Mouse (Mus musculus): ENCODE data around the gene Naa50. TPM values are rescaled to one million over a fixed set of nuclear protein-coding genes. Genes with fewer than 3 reads are reported as not detected.

Naa50 gene
- 84.2 and 87.2 TPM in 2 replicates for polyA plus RNA-seq (2014; fragmentation: Nextera tagmentation; extraction: Ambion mirVana)

GRCm38 (mm10) chr16:44139536-44140185, at the start of gene Naa50, which contains the start of gene Atp6v1a:
Gene Naa50, plus strand, starts transcription at chr16:44139830.
Gene Atp6v1a, minus strand, starts transcription at chr16:44139705.
- H3K9me3 ChIP-seq (ENCODE audit: control insufficient read depth, low read length) = no peaks in the 10 kb centered on the region
- H3K4me2 ChIP-seq (ENCODE audit: low read depth) = peak within 1 kb of the TSS; percentile 92
- WGBS = under 1% methylated on average over 67 of the region's 71 CpGs
- ATAC-seq (ENCODE audit: insufficient read depth, low FRiP score, low TSS enrichment) = peak; percentile 84
- H3K27me3 ChIP-seq (ENCODE audit: control insufficient read depth, insufficient read depth, low read length) = no peaks in the 10 kb centered on the region
- H3K9ac ChIP-seq (ENCODE audit: low read length) = peak within 1 kb of the TSS; percentile 87
- no peaks in the 10 kb centered on the region for H3K36me3 ChIP-seq (ENCODE audit: control insufficient read depth, insufficient read depth, low read length)
- H3K27ac ChIP-seq (ENCODE audit: low read depth, low read length) = peak within 1 kb of the TSS; percentile 95
- peak; percentile 96 for DNase-seq (ENCODE audit: low spot score)
- peaks cover 7% of the 10 kb centered on the region; the same call in 1 of the 2 replicates for H3K4me1 ChIP-seq (ENCODE audit: control insufficient read depth, insufficient read depth, low read length)
- H3K4me3 ChIP-seq (ENCODE audit: low read depth, low read length) = peak within 1 kb of the TSS; percentile 69

GRCm38 (mm10) chr16:44099377-44099776, 40.3 kb upstream of the Naa50 start:
- Histone ChIP-seq H3K9me3 (ENCODE audit: control insufficient read depth, low read length) (no peaks in the 10 kb centered on the region), H3K9ac (ENCODE audit: low read length) (no peak overlapping the region), H3K4me2 (ENCODE audit: low read depth) (no peak overlapping the region), H3K27ac (ENCODE audit: low read depth, low read length) (no peak overlapping the region), H3K36me3 (ENCODE audit: control insufficient read depth, insufficient read depth, low read length) (peaks cover 10% of the 10 kb centered on the region), H3K4me3 (ENCODE audit: low read depth, low read length) (no peak overlapping the region), H3K27me3 (ENCODE audit: control insufficient read depth, insufficient read depth, low read length) (no peaks in the 10 kb centered on the region), H3K4me1 (ENCODE audit: control insufficient read depth, insufficient read depth, low read length) (no peaks in the 10 kb centered on the region)
- ATAC-seq (ENCODE audit: insufficient read depth, low FRiP score, low TSS enrichment) = no peak
- 93% methylated on average over 7 of the region's 7 CpGs for WGBS
- DNase-seq (ENCODE audit: low spot score) = no peak

- H3K9me3 ChIP-seq (ENCODE audit: control insufficient read depth, low read length) = no peaks in the 10 kb centered on the region
- no peak overlapping the region for H3K4me2 ChIP-seq (ENCODE audit: low read depth)
- H3K27me3 ChIP-seq (ENCODE audit: control insufficient read depth, insufficient read depth, low read length) = no peaks in the 10 kb centered on the region
- peaks cover 10% of the 10 kb centered on the region; the same call in 1 of the 2 replicates for H3K36me3 ChIP-seq (ENCODE audit: control insufficient read depth, insufficient read depth, low read length)
- DNase-seq (ENCODE audit: low spot score) (no peak), ATAC-seq (ENCODE audit: insufficient read depth, low FRiP score, low TSS enrichment) (no peak)
- 96% methylated on average over 12 of the region's 12 CpGs for WGBS
- no peak overlapping the region for H3K27ac ChIP-seq (ENCODE audit: low read depth, low read length)
- no peaks in the 10 kb centered on the region for H3K4me1 ChIP-seq (ENCODE audit: control insufficient read depth, insufficient read depth, low read length)
- no peak overlapping the region for H3K9ac ChIP-seq (ENCODE audit: low read length)
- H3K4me3 ChIP-seq (ENCODE audit: low read depth, low read length) = no peak overlapping the region
Measured at GRCm38 (mm10) chr16:44101181-44101710, 38.4 kb upstream of the Naa50 start.

GRCm38 (mm10) chr16:44102925-44103324, 36.7 kb upstream of the Naa50 start:
- DNase-seq (ENCODE audit: low spot score) = no peak
- Histone ChIP-seq H3K9me3 (ENCODE audit: control insufficient read depth, low read length) (no peaks in the 10 kb centered on the region), H3K27me3 (ENCODE audit: control insufficient read depth, insufficient read depth, low read length) (no peaks in the 10 kb centered on the region), H3K4me3 (ENCODE audit: low read depth, low read length) (no peak overlapping the region), H3K27ac (ENCODE audit: low read depth, low read length) (no peak overlapping the region), H3K36me3 (ENCODE audit: control insufficient read depth, insufficient read depth, low read length) (peaks cover 7% of the 10 kb centered on the region), H3K9ac (ENCODE audit: low read length) (no peak overlapping the region), H3K4me1 (ENCODE audit: control insufficient read depth, insufficient read depth, low read length) (no peaks in the 10 kb centered on the region), H3K4me2 (ENCODE audit: low read depth) (no peak overlapping the region)
- WGBS = 90% methylated on average over 2 of the region's 2 CpGs
- ATAC-seq (ENCODE audit: insufficient read depth, low FRiP score, low TSS enrichment) = no peak

GRCm38 (mm10) chr16:44103806-44104766, 35.5 kb upstream of the Naa50 start:
- DNase-seq (ENCODE audit: low spot score) (no peak), ATAC-seq (ENCODE audit: insufficient read depth, low FRiP score, low TSS enrichment) (no peak)
- no peak overlapping the region for H3K27ac ChIP-seq (ENCODE audit: low read depth, low read length)
- no peak overlapping the region for H3K4me3 ChIP-seq (ENCODE audit: low read depth, low read length)
- no peaks in the 10 kb centered on the region for H3K4me1 ChIP-seq (ENCODE audit: control insufficient read depth, insufficient read depth, low read length)
- H3K36me3 ChIP-seq (ENCODE audit: control insufficient read depth, insufficient read depth, low read length) = peaks cover 10% of the 10 kb centered on the region
- H3K9me3 ChIP-seq (ENCODE audit: control insufficient read depth, low read length) = no peaks in the 10 kb centered on the region
- H3K4me2 ChIP-seq (ENCODE audit: low read depth) = no peak overlapping the region
- no peaks in the 10 kb centered on the region for H3K27me3 ChIP-seq (ENCODE audit: control insufficient read depth, insufficient read depth, low read length)
- no peak overlapping the region for H3K9ac ChIP-seq (ENCODE audit: low read length)
- 84% methylated on average over 18 of the region's 18 CpGs for WGBS

GRCm38 (mm10) chr16:44105211-44105610, 34.4 kb upstream of the Naa50 start:
- H3K9ac ChIP-seq (ENCODE audit: low read length) = no peak overlapping the region
- H3K27me3 ChIP-seq (ENCODE audit: control insufficient read depth, insufficient read depth, low read length) = no peaks in the 10 kb centered on the region
- whole genome bisulfite sequencing = 100% methylated on average over 2 of the region's 2 CpGs
- H3K4me2 ChIP-seq (ENCODE audit: low read depth) = no peak overlapping the region
- no peak overlapping the region for H3K4me3 ChIP-seq (ENCODE audit: low read depth, low read length)
- peaks cover 10% of the 10 kb centered on the region for H3K36me3 ChIP-seq (ENCODE audit: control insufficient read depth, insufficient read depth, low read length)
- DNase-seq (ENCODE audit: low spot score) (no peak), ATAC-seq (ENCODE audit: insufficient read depth, low FRiP score, low TSS enrichment) (no peak)
- H3K27ac ChIP-seq (ENCODE audit: low read depth, low read length) = no peak overlapping the region
- no peaks in the 10 kb centered on the region for H3K9me3 ChIP-seq (ENCODE audit: control insufficient read depth, low read length)
- no peaks in the 10 kb centered on the region for H3K4me1 ChIP-seq (ENCODE audit: control insufficient read depth, insufficient read depth, low read length)

GRCm38 (mm10) chr16:44109002-44109401, 30.6 kb upstream of the Naa50 start:
- no peak for ATAC-seq (ENCODE audit: insufficient read depth, low FRiP score, low TSS enrichment)

GRCm38 (mm10) chr16:44119753-44120501, 19.7 kb upstream of the Naa50 start:
- DNase-seq (ENCODE audit: low spot score) = no peak
- H3K27me3 ChIP-seq (ENCODE audit: control insufficient read depth, insufficient read depth, low read length) = no peaks in the 10 kb centered on the region
- no peaks in the 10 kb centered on the region for H3K9me3 ChIP-seq (ENCODE audit: control insufficient read depth, low read length)
- H3K4me3 ChIP-seq (ENCODE audit: low read depth, low read length) = no peak overlapping the region
- no peak for ATAC-seq (ENCODE audit: insufficient read depth, low FRiP score, low TSS enrichment)
- H3K4me2 ChIP-seq (ENCODE audit: low read depth) = no peak overlapping the region
- 90% methylated on average over 7 of the region's 7 CpGs for whole genome bisulfite sequencing
- no peak overlapping the region for H3K27ac ChIP-seq (ENCODE audit: low read depth, low read length)
- no peaks in the 10 kb centered on the region for H3K36me3 ChIP-seq (ENCODE audit: control insufficient read depth, insufficient read depth, low read length)
- no peaks in the 10 kb centered on the region for H3K4me1 ChIP-seq (ENCODE audit: control insufficient read depth, insufficient read depth, low read length)
- no peak overlapping the region for H3K9ac ChIP-seq (ENCODE audit: low read length)

More at GRCm38 (mm10) chr16:44109002-44109401, 30.6 kb upstream of the Naa50 start:
- no peak for DNase-seq (ENCODE audit: low spot score)
- no peak overlapping the region for H3K4me3 ChIP-seq (ENCODE audit: low read depth, low read length)
- peaks cover 8% of the 10 kb centered on the region for H3K36me3 ChIP-seq (ENCODE audit: control insufficient read depth, insufficient read depth, low read length)
- WGBS = 82% methylated on average over 4 of the region's 4 CpGs
- H3K9me3 ChIP-seq (ENCODE audit: control insufficient read depth, low read length) = no peaks in the 10 kb centered on the region
- no peak overlapping the region for H3K9ac ChIP-seq (ENCODE audit: low read length)
- no peaks in the 10 kb centered on the region for H3K4me1 ChIP-seq (ENCODE audit: control insufficient read depth, insufficient read depth, low read length)
- H3K4me2 ChIP-seq (ENCODE audit: low read depth) = no peak overlapping the region
- no peak overlapping the region for H3K27ac ChIP-seq (ENCODE audit: low read depth, low read length)
- H3K27me3 ChIP-seq (ENCODE audit: control insufficient read depth, insufficient read depth, low read length) = no peaks in the 10 kb centered on the region

All from neural tube, embryonic 11.5 days (tissue).